ENCODE assay signal across 8 mouse cellular contexts in the genomic region with DNA sequence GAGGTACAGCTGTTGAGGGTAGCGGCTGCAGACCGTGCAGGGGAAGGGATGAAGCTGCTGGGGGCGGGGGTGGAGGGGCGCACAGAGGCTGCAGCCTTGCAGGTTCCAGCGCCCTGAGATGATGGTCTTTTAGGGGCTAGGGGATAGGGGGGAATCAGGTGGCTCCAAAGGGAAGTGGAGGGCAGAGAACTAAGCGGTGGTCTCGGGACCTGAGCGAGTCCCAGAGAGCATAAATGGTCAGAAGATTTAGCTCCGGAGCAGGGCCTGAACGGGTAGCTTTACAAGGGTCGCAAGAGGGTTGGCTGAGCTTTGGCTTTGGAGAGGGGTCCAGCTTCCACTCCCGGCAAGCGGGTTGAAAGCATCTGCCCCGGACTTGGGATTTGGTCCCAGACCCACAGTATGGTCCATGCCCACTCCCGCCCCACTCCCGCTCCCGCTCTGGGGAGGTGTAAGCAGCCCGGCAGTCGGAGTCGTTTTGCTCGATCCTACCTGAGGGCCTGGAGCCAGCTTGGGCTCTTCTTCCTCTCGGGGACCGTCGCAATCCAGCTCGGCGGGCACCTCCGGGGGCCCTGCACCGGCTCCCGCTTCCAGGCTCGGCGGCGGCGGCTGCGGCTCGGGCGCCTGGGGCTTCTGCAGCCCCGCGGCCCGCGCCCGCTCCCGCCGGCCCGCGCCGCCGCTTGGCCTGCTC. TPM values are rescaled to one million over a fixed set of nuclear protein-coding genes. Genes with fewer than 3 reads are reported as not detected.
DNase-seq lines count a peak whose midpoint lies in the region; ATAC-seq and TF ChIP-seq lines count a peak whose summit lies in the region.

No protein-coding gene starts in this region.

- no peaks in the 10 kb centered on the region for H3K9me3 ChIP-seq in erythroblast, embryonic 14.5 days (ENCODE audit: control insufficient read depth, low read length)
- H3K9me3 ChIP-seq in midbrain, embryonic 11.5 days (ENCODE audit: control insufficient read depth, low read length): no peaks in the 10 kb centered on the region

- intact Hi-C loops in left cerebral cortex, adult 2 months (cut with DNase I): loop anchor here (2.0 kb wide), 1 partner anchor 22 kb away; no protein-coding TSS in a partner anchor
- intact Hi-C loops in left cerebral cortex, postnatal 25 days (cut with DNase I): no loop called here

- H3K27ac ChIP-seq in left cerebral cortex, adult 2 months: peak overlapping the region; percentile 76
- no peak overlapping the region; the same call in 1 of the 2 replicates for H3K27ac ChIP-seq in bone marrow macrophage, adult 2 months (ENCODE audit: insufficient read depth, low read depth, low read length)
- peak overlapping the region; percentile 57 for H3K27ac ChIP-seq in midbrain, embryonic 11.5 days (ENCODE audit: low read depth, low read length)

- peaks cover 30% of the 10 kb centered on the region for H3K36me3 ChIP-seq in erythroblast, embryonic 14.5 days (ENCODE audit: control insufficient read depth)
- no peaks in the 10 kb centered on the region for H3K36me3 ChIP-seq in midbrain, embryonic 11.5 days (ENCODE audit: control insufficient read depth, insufficient read depth, low read length)

- H3K4me1 ChIP-seq in bone marrow macrophage, adult 2 months (ENCODE audit: control insufficient read depth, insufficient read depth, low read length): peaks cover 14% of the 10 kb centered on the region
- H3K4me1 ChIP-seq in erythroblast, embryonic 14.5 days (ENCODE audit: control insufficient read depth): peaks cover 33% of the 10 kb centered on the region
- peaks cover 11% of the 10 kb centered on the region for H3K4me1 ChIP-seq in midbrain, embryonic 11.5 days (ENCODE audit: control insufficient read depth, insufficient read depth, low read length)

- TF ChIP-seq POLR2A in bone marrow macrophage, adult 2 months (IDR thresholded peaks at IDR 0.05; ENCODE audit: borderline replicate concordance, low read depth, low read length): no peak

- peak overlapping the region; percentile 92 for H3K4me3 ChIP-seq in left cerebral cortex, adult 2 months
- peak overlapping the region; percentile 99 for H3K4me3 ChIP-seq in bone marrow macrophage, adult 2 months (ENCODE audit: insufficient read depth, low read length)
- peak overlapping the region; percentile 99 for H3K4me3 ChIP-seq in erythroblast, embryonic 14.5 days (replicated peaks)
- peak overlapping the region; percentile 95 for H3K4me3 ChIP-seq in midbrain, embryonic 11.5 days (ENCODE audit: low read depth, low read length)

- peak in 1 of 2 experiments; percentile 37 for DNase-seq in left cerebral cortex, adult 2 months (ENCODE audit: extremely low spot score in 1 of 2, low spot score in 2 of 2)
- no peak for DNase-seq in left cerebral cortex, adult 11 months (ENCODE audit: low spot score)
- DNase-seq in heart, postnatal 4 days: peak; percentile 52
- peak; percentile 31 for DNase-seq in left cerebral cortex, postnatal 25 days (ENCODE audit: low spot score in 2 of 2)
- peak; percentile 96 for DNase-seq in midbrain, embryonic 11.5 days (ENCODE audit: low spot score, missing footprints)
- DNase-seq in testis, postnatal 10 days (ENCODE audit: low spot score): peak; percentile 73

- no peak for TF ChIP-seq CTCF in left cerebral cortex, adult 2 months (IDR thresholded peaks at IDR 0.05)
- TF ChIP-seq CTCF in bone marrow macrophage, adult 2 months (IDR thresholded peaks at IDR 0.05; ENCODE audit: low read depth, low read length): no peak

- H3K27me3 ChIP-seq in erythroblast, embryonic 14.5 days (ENCODE audit: control insufficient read depth): no peaks in the 10 kb centered on the region
- H3K27me3 ChIP-seq in midbrain, embryonic 11.5 days (ENCODE audit: control insufficient read depth, insufficient read depth, low read length): no peaks in the 10 kb centered on the region

- peak; percentile 81 for ATAC-seq in midbrain, embryonic 11.5 days (ENCODE audit: low FRiP score)

- 0% methylated on average over 47 of the region's 47 CpGs for WGBS in midbrain, embryonic 11.5 days

- H3K9ac ChIP-seq in midbrain, embryonic 11.5 days (ENCODE audit: low read length): peak overlapping the region; percentile 96

- H3K4me2 ChIP-seq in midbrain, embryonic 11.5 days: peak overlapping the region; percentile 97

RNA-seq across cellular contexts. Expression of a gene that starts 0.5 kb away (rescaled TPM):
- total RNA-seq in left cerebral cortex, adult 2 months (2021): 10 to 100 TPM; 90.5 to 98.1 TPM
- 45.6 and 47.6 TPM in 2 replicates for polyA plus RNA-seq in bone marrow macrophage, adult 2 months (2012; ENCODE audit: insufficient read depth, insufficient read length, missing spikeins)
- polyA plus RNA-seq in erythroblast, embryonic 14.5 days (2012): 9.1 and 10.2 TPM in 2 replicates
- total RNA-seq in heart, postnatal 4 days (2021): 10 to 100 TPM; 21.2 to 24.0 TPM
- 10 to 100 TPM; 67.0 to 84.3 TPM for total RNA-seq in left cerebral cortex, postnatal 25 days (2021)
- polyA plus RNA-seq in midbrain, embryonic 11.5 days (2014; fragmentation: Nextera tagmentation; extraction: Ambion mirVana): 39.9 and 40.8 TPM in 2 replicates

RNA-seq across cellular contexts. Expression of a gene that starts 3.1 kb away (rescaled TPM):
- 100 to 1,000 TPM; 128 to 141 TPM for total RNA-seq in left cerebral cortex, adult 2 months (2021)
- polyA plus RNA-seq in bone marrow macrophage, adult 2 months (2012; ENCODE audit: insufficient read depth, insufficient read length, missing spikeins): 90.3 and 94.9 TPM in 2 replicates
- 9.5 and 12.0 TPM in 2 replicates for polyA plus RNA-seq in erythroblast, embryonic 14.5 days (2012)
- total RNA-seq in heart, postnatal 4 days (2021): 100 to 1,000 TPM; 116 to 121 TPM
- total RNA-seq in left cerebral cortex, postnatal 25 days (2021): 100 to 1,000 TPM; 129 to 134 TPM
- 50.0 and 50.8 TPM in 2 replicates for polyA plus RNA-seq in midbrain, embryonic 11.5 days (2014; fragmentation: Nextera tagmentation; extraction: Ambion mirVana)

RNA-seq across cellular contexts. Expression of a gene that starts 29.3 kb away (rescaled TPM):
- 10 to 100 TPM; 24.7 to 25.8 TPM for total RNA-seq in left cerebral cortex, adult 2 months (2021)
- 25.2 and 27.5 TPM in 2 replicates for polyA plus RNA-seq in bone marrow macrophage, adult 2 months (2012; ENCODE audit: insufficient read depth, insufficient read length, missing spikeins)
- 0.39 and 0.50 TPM in 2 replicates for polyA plus RNA-seq in erythroblast, embryonic 14.5 days (2012)
- total RNA-seq in heart, postnatal 4 days (2021): 10 to 100 TPM; 12.2 to 12.5 TPM
- 10 to 100 TPM; 22.9 to 25.5 TPM for total RNA-seq in left cerebral cortex, postnatal 25 days (2021)
- polyA plus RNA-seq in midbrain, embryonic 11.5 days (2014; fragmentation: Nextera tagmentation; extraction: Ambion mirVana): 16.0 and 21.4 TPM in 2 replicates

RNA-seq across cellular contexts. Expression of a gene that starts 34.0 kb away (rescaled TPM):
- 10 to 100 TPM; 63.7 to 65.7 TPM for total RNA-seq in left cerebral cortex, adult 2 months (2021)
- polyA plus RNA-seq in bone marrow macrophage, adult 2 months (2012; ENCODE audit: insufficient read depth, insufficient read length, missing spikeins): 39.1 and 39.8 TPM in 2 replicates
- polyA plus RNA-seq in erythroblast, embryonic 14.5 days (2012): 4.7 and 5.2 TPM in 2 replicates
- total RNA-seq in heart, postnatal 4 days (2021): 10 to 100 TPM; 16.9 to 18.5 TPM
- total RNA-seq in left cerebral cortex, postnatal 25 days (2021): 10 to 100 TPM; 53.6 to 58.0 TPM
- 66.7 and 73.8 TPM in 2 replicates for polyA plus RNA-seq in midbrain, embryonic 11.5 days (2014; fragmentation: Nextera tagmentation; extraction: Ambion mirVana)

RNA-seq across cellular contexts. Expression of a gene that starts 41.3 kb away (rescaled TPM):
- 10 to 100 TPM; 10.1 to 18.2 TPM for total RNA-seq in left cerebral cortex, adult 2 months (2021)
- 87.8 and 94.2 TPM in 2 replicates for polyA plus RNA-seq in bone marrow macrophage, adult 2 months (2012; ENCODE audit: insufficient read depth, insufficient read length, missing spikeins)
- polyA plus RNA-seq in erythroblast, embryonic 14.5 days (2012): 0.54 and 0.67 TPM in 2 replicates
- total RNA-seq in heart, postnatal 4 days (2021): 1 to 10 TPM; 1.0 to 1.1 TPM
- total RNA-seq in left cerebral cortex, postnatal 25 days (2021): 10 to 100 TPM in 1 of 2 experiments, 1 to 10 TPM in 1; 9.7 to 13.2 TPM
- polyA plus RNA-seq in midbrain, embryonic 11.5 days (2014; fragmentation: Nextera tagmentation; extraction: Ambion mirVana): 1.9 TPM in 2 replicates
